Mouse (Mus musculus): ENCODE measurements around the gene Gm20518.

Gene Gm20518

GRCm38 (mm10) chr16:17804449-17804912 is 87.0 kb downstream of the Gm20518 start:
- peak in 1 of 2 experiments; percentile 34 for DNase-seq

GRCm38 (mm10) chr16:17803675-17804448 is 87.6 kb downstream of the Gm20518 start:
- peak in 1 of 2 experiments; percentile 13 for DNase-seq

- DNase-seq: peak; percentile 25 to 54
Measured at GRCm38 (mm10) chr16:17802839-17803674, 88.4 kb downstream of the Gm20518 start.

GRCm38 (mm10) chr16:17802456-17802838 is 89.0 kb downstream of the Gm20518 start:
- peak; percentile 16 to 17 for DNase-seq

GRCm38 (mm10) chr16:17801777-17802455 is 89.6 kb downstream of the Gm20518 start:
- DNase-seq: no peak

- no peak for DNase-seq
Measured at GRCm38 (mm10) chr16:17799584-17799983, 91.9 kb downstream of the Gm20518 start.

- DNase-seq: no peak
Measured at GRCm38 (mm10) chr16:17798321-17799180, 92.9 kb downstream of the Gm20518 start.

- DNase-seq: no peak
Measured at GRCm38 (mm10) chr16:17797812-17798311, 93.6 kb downstream of the Gm20518 start.

GRCm38 (mm10) chr16:17796971-17797811 is 94.3 kb downstream of the Gm20518 start, which contains the start of gene Scarf2:
Gene Scarf2 (plus strand): TSS chr16:17797282.
- DNase-seq: no peak

GRCm38 (mm10) chr16:17796519-17796918 is 95.0 kb downstream of the Gm20518 start:
- no peak for DNase-seq

- no peak for DNase-seq
Measured at GRCm38 (mm10) chr16:17795643-17796042, 95.8 kb downstream of the Gm20518 start.

- DNase-seq: no peak
Measured at GRCm38 (mm10) chr16:17794047-17794446, 97.4 kb downstream of the Gm20518 start.

GRCm38 (mm10) chr16:17792728-17793127 is 98.7 kb downstream of the Gm20518 start:
- DNase-seq: no peak

GRCm38 (mm10) chr16:17785337-17785736 is 106.1 kb downstream of the Gm20518 start:
- no peak for DNase-seq
